Mouse (Mus musculus) telencephalon, adult 2 months (tissue): Measurements from ENCODE around the gene Kidins220.

ENCODE experiments used
- DNase-seq: peaks from one replicate; pipeline ENCODE4 v3.0.0-alpha.2; 2011; ENCODE audit warnings: low read depth, low spot score

Gene Kidins220

GRCm38 (mm10) chr12:24962362-24962967 is 12.3 kb upstream of the Kidins220 start:
- no peak for DNase-seq

- no peak for DNase-seq
Observed at GRCm38 (mm10) chr12:24963393-24964022, 11.2 kb upstream of the Kidins220 start.

GRCm38 (mm10) chr12:24965406-24965805 is 9.3 kb upstream of the Kidins220 start:
- no peak for DNase-seq

GRCm38 (mm10) chr12:24966046-24966445 is 8.7 kb upstream of the Kidins220 start:
- no peak for DNase-seq

GRCm38 (mm10) chr12:24971490-24972200 is 3.1 kb upstream of the Kidins220 start:
- DNase-seq, result no peak

GRCm38 (mm10) chr12:24972371-24973350 is 2.1 kb upstream of the Kidins220 start:
- DNase-seq, result no peak

- no peak for DNase-seq
Observed at GRCm38 (mm10) chr12:24973586-24973985, 1.1 kb upstream of the Kidins220 start.

GRCm38 (mm10) chr12:24975115-24975733 is 499 bp downstream of the Kidins220 start:
- peak; percentile 68 for DNase-seq

GRCm38 (mm10) chr12:24985226-24985625 is 10.5 kb downstream of the Kidins220 start:
- no peak for DNase-seq

- no peak for DNase-seq
Observed at GRCm38 (mm10) chr12:24995350-24995749, 20.6 kb downstream of the Kidins220 start.

- no peak for DNase-seq
Observed at GRCm38 (mm10) chr12:25005350-25005749, 30.6 kb downstream of the Kidins220 start.

- no peak for DNase-seq
Observed at GRCm38 (mm10) chr12:25009957-25010356, 35.2 kb downstream of the Kidins220 start.

- DNase-seq, result no peak
Observed at GRCm38 (mm10) chr12:25010416-25010815, 35.7 kb downstream of the Kidins220 start.

GRCm38 (mm10) chr12:25011733-25012367 is 37.1 kb downstream of the Kidins220 start:
- DNase-seq, result no peak

GRCm38 (mm10) chr12:25012555-25013540 is 38.1 kb downstream of the Kidins220 start:
- peak; percentile 78 for DNase-seq

- DNase-seq, result no peak
Observed at GRCm38 (mm10) chr12:25014307-25014927, 39.7 kb downstream of the Kidins220 start.

GRCm38 (mm10) chr12:25014938-25015337 is 40.2 kb downstream of the Kidins220 start:
- no peak for DNase-seq

- no peak for DNase-seq
Observed at GRCm38 (mm10) chr12:25016995-25017394, 42.3 kb downstream of the Kidins220 start.

- DNase-seq, result no peak
Observed at GRCm38 (mm10) chr12:25021057-25021456, 46.3 kb downstream of the Kidins220 start.
